Mouse (Mus musculus): ENCODE measurements at regions not wholly inside any gene's neighbourhood (a gene's known extent, or its start where the extent isn't known, plus 50 kb on each side); places are given as distances from the start of the nearest gene placed in this dataset.

DNA sequence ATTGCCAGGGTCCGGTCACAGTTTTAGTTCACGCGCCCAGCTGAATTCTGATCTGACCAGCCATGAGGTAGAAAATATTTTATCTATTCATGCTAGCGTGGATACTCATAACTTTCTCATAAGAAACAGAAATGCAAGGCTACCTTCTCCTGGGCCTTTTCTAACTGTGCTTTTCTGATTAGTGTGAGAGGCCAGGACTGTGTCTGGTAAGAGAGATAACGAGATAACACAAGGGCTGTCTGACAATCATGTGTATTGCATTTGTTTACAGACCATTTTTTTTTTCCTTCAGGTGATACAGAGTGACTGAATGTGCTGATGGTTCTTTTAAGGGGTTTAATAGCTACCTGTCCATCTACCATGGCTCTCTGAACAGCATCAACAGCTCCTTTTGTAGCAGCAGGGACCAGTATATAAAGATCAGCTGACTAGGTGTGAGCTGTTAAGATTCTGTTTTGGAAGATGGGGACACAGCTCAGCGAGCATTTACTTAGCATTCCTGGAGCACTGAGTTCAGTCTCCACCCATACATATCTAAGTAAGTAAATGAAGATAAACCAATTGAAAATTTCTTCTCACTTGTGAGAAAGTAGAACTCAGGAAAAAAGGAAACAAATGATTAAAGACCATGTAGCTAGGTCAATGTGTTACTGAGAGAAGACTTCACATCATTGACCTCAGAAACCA lies 109.0 kb upstream of the Nsun6 start:
- H3K27me3 ChIP-seq (replicated peaks; ENCODE audit: control insufficient read depth, insufficient read depth, low read length), result no peaks in the 10 kb centered on the region
- no peak overlapping the region for H3K9ac ChIP-seq (ENCODE audit: low read depth, low read length)
- H3K36me3 ChIP-seq (ENCODE audit: control insufficient read depth, insufficient read depth, low read length), result no peaks in the 10 kb centered on the region
- 49% methylated on average over 6 of the region's 6 CpGs for WGBS
- no peaks in the 10 kb centered on the region for H3K9me3 ChIP-seq (ENCODE audit: control insufficient read depth, low read length)
- H3K27ac ChIP-seq (ENCODE audit: low read depth, low read length), result peak overlapping the region; percentile 53; the same call in 1 of the 2 replicates
- 0 out of 2 replicates have a peak, but pooled peaks cover 2% of the 10 kb centered on the region for H3K4me1 ChIP-seq (replicated peaks; ENCODE audit: control insufficient read depth, insufficient read depth, low read length)
- H3K4me2 ChIP-seq, result 0 out of 2 replicates have a peak overlapping the region, but pooled peaks have one; percentile 19
- DNase-seq (ENCODE audit: low spot score) (no peak), ATAC-seq (replicated peaks; ENCODE audit: low FRiP score) (peak; percentile 96)
- H3K4me3 ChIP-seq (ENCODE audit: low read depth, low read length), result no peak overlapping the region

- DNase-seq (ENCODE audit: low spot score) (no peak), ATAC-seq (replicated peaks; ENCODE audit: low FRiP score) (no peak)
- Histone ChIP-seq H3K4me1 (replicated peaks; ENCODE audit: control insufficient read depth, insufficient read depth, low read length) (0 out of 2 replicates have a peak, but pooled peaks cover 2% of the 10 kb centered on the region), H3K36me3 (ENCODE audit: control insufficient read depth, insufficient read depth, low read length) (no peaks in the 10 kb centered on the region), H3K4me3 (ENCODE audit: low read depth, low read length) (no peak overlapping the region), H3K4me2 (no peak overlapping the region), H3K9ac (ENCODE audit: low read depth, low read length) (no peak overlapping the region), H3K9me3 (ENCODE audit: control insufficient read depth, low read length) (no peaks in the 10 kb centered on the region), H3K27ac (ENCODE audit: low read depth, low read length) (no peak overlapping the region), H3K27me3 (replicated peaks; ENCODE audit: control insufficient read depth, insufficient read depth, low read length) (no peaks in the 10 kb centered on the region)
- WGBS, result 72% methylated on average over 1 of the region's 1 CpGs
These were observed 107.0 kb upstream of the Nsun6 start for GRCm38 (mm10) chr2:15161831-15162230.

- Histone ChIP-seq H3K36me3 (ENCODE audit: control insufficient read depth, insufficient read depth, low read length) (no peaks in the 10 kb centered on the region), H3K9me3 (ENCODE audit: control insufficient read depth, low read length) (no peaks in the 10 kb centered on the region), H3K4me2 (no peak overlapping the region), H3K27me3 (replicated peaks; ENCODE audit: control insufficient read depth, insufficient read depth, low read length) (no peaks in the 10 kb centered on the region), H3K4me1 (replicated peaks; ENCODE audit: control insufficient read depth, insufficient read depth, low read length) (no peaks in the 10 kb centered on the region), H3K27ac (ENCODE audit: low read depth, low read length) (no peak overlapping the region), H3K4me3 (ENCODE audit: low read depth, low read length) (no peak overlapping the region), H3K9ac (ENCODE audit: low read depth, low read length) (no peak overlapping the region)
- DNase-seq (ENCODE audit: low spot score) (no peak), ATAC-seq (replicated peaks; ENCODE audit: low FRiP score) (no peak)
These were observed 102.8 kb upstream of the Nsun6 start for GRCm38 (mm10) chr2:15157622-15158021.

GRCm38 (mm10) chr2:15150823-15151222 lies 96.0 kb upstream of the Nsun6 start:
- H3K27ac ChIP-seq (ENCODE audit: low read depth, low read length), result no peak overlapping the region
- DNase-seq (ENCODE audit: low spot score), result no peak
- WGBS, result 90% methylated on average over 1 of the region's 1 CpGs
- ATAC-seq (replicated peaks; ENCODE audit: low FRiP score), result no peak
- no peaks in the 10 kb centered on the region for H3K36me3 ChIP-seq (ENCODE audit: control insufficient read depth, insufficient read depth, low read length)
- no peak overlapping the region for H3K4me2 ChIP-seq
- H3K4me1 ChIP-seq (replicated peaks; ENCODE audit: control insufficient read depth, insufficient read depth, low read length), result no peaks in the 10 kb centered on the region
- no peak overlapping the region for H3K4me3 ChIP-seq (ENCODE audit: low read depth, low read length)
- H3K9me3 ChIP-seq (ENCODE audit: control insufficient read depth, low read length), result no peaks in the 10 kb centered on the region
- H3K9ac ChIP-seq (ENCODE audit: low read depth, low read length), result no peak overlapping the region
- no peaks in the 10 kb centered on the region for H3K27me3 ChIP-seq (replicated peaks; ENCODE audit: control insufficient read depth, insufficient read depth, low read length)

DNA sequence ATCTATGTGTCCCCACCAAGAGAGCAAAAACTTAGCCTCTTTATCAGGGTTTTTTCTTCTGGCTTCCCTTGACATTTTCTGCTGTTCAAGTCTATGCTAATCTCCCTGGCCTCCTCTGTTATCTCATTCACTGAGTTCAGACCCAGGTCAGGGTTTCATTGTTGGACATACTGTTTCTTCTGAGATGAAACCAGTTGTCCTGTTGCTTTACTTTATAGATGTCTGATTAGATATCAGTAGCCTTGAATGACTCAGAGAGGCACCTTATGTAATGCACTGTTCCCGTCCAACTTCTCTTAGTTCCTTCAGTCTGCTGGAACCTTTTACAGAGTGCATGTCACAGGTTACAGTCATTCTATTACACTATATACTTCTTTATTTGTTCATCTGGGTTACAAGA lies 93.5 kb upstream of the Nsun6 start:
- Histone ChIP-seq H3K36me3 (ENCODE audit: control insufficient read depth, insufficient read depth, low read length) (no peaks in the 10 kb centered on the region), H3K9me3 (ENCODE audit: control insufficient read depth, low read length) (no peaks in the 10 kb centered on the region), H3K4me2 (no peak overlapping the region), H3K9ac (ENCODE audit: low read depth, low read length) (no peak overlapping the region), H3K27me3 (replicated peaks; ENCODE audit: control insufficient read depth, insufficient read depth, low read length) (no peaks in the 10 kb centered on the region), H3K27ac (ENCODE audit: low read depth, low read length) (no peak overlapping the region), H3K4me3 (ENCODE audit: low read depth, low read length) (no peak overlapping the region), H3K4me1 (replicated peaks; ENCODE audit: control insufficient read depth, insufficient read depth, low read length) (no peaks in the 10 kb centered on the region)
- WGBS, result 70% methylated on average over 1 of the region's 1 CpGs
- no peak for ATAC-seq (replicated peaks; ENCODE audit: low FRiP score)
- DNase-seq (ENCODE audit: low spot score), result no peak

DNA sequence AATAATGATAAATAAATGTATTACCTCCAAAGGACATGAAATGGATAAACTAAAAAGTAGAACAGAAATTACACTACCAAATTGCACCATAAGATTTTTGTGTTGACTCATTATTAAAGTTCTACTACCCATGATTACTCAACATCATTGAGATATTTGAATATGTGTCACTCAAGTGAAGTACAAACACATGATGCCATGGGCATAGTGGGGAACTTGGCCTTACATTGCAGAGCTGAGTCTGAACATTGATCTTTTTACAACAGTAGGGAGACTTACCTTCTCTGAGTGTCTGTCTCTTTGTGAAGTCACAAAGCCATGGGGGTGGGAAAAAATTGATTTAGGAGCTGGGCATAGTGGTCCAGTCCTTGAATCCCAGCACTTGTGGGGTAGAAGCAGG lies 92.1 kb upstream of the Nsun6 start:
- DNase-seq (ENCODE audit: low spot score) (no peak), ATAC-seq (replicated peaks; ENCODE audit: low FRiP score) (no peak)
- Histone ChIP-seq H3K4me2 (no peak overlapping the region), H3K27ac (ENCODE audit: low read depth, low read length) (no peak overlapping the region), H3K4me3 (ENCODE audit: low read depth, low read length) (no peak overlapping the region), H3K9me3 (ENCODE audit: control insufficient read depth, low read length) (no peaks in the 10 kb centered on the region), H3K4me1 (replicated peaks; ENCODE audit: control insufficient read depth, insufficient read depth, low read length) (no peaks in the 10 kb centered on the region), H3K27me3 (replicated peaks; ENCODE audit: control insufficient read depth, insufficient read depth, low read length) (no peaks in the 10 kb centered on the region), H3K36me3 (ENCODE audit: control insufficient read depth, insufficient read depth, low read length) (no peaks in the 10 kb centered on the region), H3K9ac (ENCODE audit: low read depth, low read length) (no peak overlapping the region)

GRCm38 (mm10) chr2:15146414-15146813 lies 91.5 kb upstream of the Nsun6 start:
- Histone ChIP-seq H3K4me3 (ENCODE audit: low read depth, low read length) (no peak overlapping the region), H3K9me3 (ENCODE audit: control insufficient read depth, low read length) (no peaks in the 10 kb centered on the region), H3K4me2 (no peak overlapping the region), H3K36me3 (ENCODE audit: control insufficient read depth, insufficient read depth, low read length) (no peaks in the 10 kb centered on the region), H3K27me3 (replicated peaks; ENCODE audit: control insufficient read depth, insufficient read depth, low read length) (no peaks in the 10 kb centered on the region), H3K9ac (ENCODE audit: low read depth, low read length) (no peak overlapping the region), H3K4me1 (replicated peaks; ENCODE audit: control insufficient read depth, insufficient read depth, low read length) (no peaks in the 10 kb centered on the region), H3K27ac (ENCODE audit: low read depth, low read length) (no peak overlapping the region)
- ATAC-seq (replicated peaks; ENCODE audit: low FRiP score) (no peak), DNase-seq (ENCODE audit: low spot score) (no peak)
- 80% methylated on average over 1 of the region's 1 CpGs for WGBS

- Histone ChIP-seq H3K9ac (ENCODE audit: low read depth, low read length) (no peak overlapping the region), H3K36me3 (ENCODE audit: control insufficient read depth, insufficient read depth, low read length) (no peaks in the 10 kb centered on the region), H3K9me3 (ENCODE audit: control insufficient read depth, low read length) (no peaks in the 10 kb centered on the region), H3K27ac (ENCODE audit: low read depth, low read length) (no peak overlapping the region), H3K4me1 (replicated peaks; ENCODE audit: control insufficient read depth, insufficient read depth, low read length) (no peaks in the 10 kb centered on the region), H3K4me3 (ENCODE audit: low read depth, low read length) (no peak overlapping the region), H3K4me2 (no peak overlapping the region), H3K27me3 (replicated peaks; ENCODE audit: control insufficient read depth, insufficient read depth, low read length) (no peaks in the 10 kb centered on the region)
- no peak for DNase-seq (ENCODE audit: low spot score)
- no peak for ATAC-seq (replicated peaks; ENCODE audit: low FRiP score)
- WGBS, result 92% methylated on average over 2 of the region's 2 CpGs
These were observed 89.9 kb upstream of the Nsun6 start for GRCm38 (mm10) chr2:15144781-15145180.

DNA sequence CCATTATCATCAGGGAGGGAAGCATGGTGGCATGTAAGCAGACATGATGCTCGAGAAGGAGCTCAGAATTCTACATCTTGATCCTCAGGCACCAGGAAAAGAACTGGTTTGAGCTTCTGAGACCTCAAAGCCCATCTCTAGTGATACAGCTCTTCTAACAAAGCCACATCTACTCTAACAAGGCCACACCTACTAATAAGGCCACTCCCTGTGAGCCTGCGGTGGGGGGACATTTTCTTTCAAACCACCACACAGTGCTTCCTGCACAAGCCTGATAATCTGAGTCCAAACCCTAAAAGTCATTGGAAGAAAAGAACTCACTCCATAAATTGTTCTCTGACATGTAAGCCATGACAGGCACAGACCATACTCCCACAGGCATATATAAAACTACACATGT lies 85.0 kb upstream of the Nsun6 start:
- no peak for DNase-seq (ENCODE audit: low spot score)
- H3K9me3 ChIP-seq (ENCODE audit: control insufficient read depth, low read length), result no peaks in the 10 kb centered on the region
- H3K4me1 ChIP-seq (replicated peaks; ENCODE audit: control insufficient read depth, insufficient read depth, low read length), result no peaks in the 10 kb centered on the region
- H3K27ac ChIP-seq (ENCODE audit: low read depth, low read length), result no peak overlapping the region
- WGBS, result 75% methylated on average over 2 of the region's 2 CpGs
- no peaks in the 10 kb centered on the region for H3K27me3 ChIP-seq (replicated peaks; ENCODE audit: control insufficient read depth, insufficient read depth, low read length)
- no peak overlapping the region for H3K4me3 ChIP-seq (ENCODE audit: low read depth, low read length)
- no peak overlapping the region for H3K4me2 ChIP-seq
- H3K36me3 ChIP-seq (ENCODE audit: control insufficient read depth, insufficient read depth, low read length), result no peaks in the 10 kb centered on the region
- H3K9ac ChIP-seq (ENCODE audit: low read depth, low read length), result no peak overlapping the region
- ATAC-seq (replicated peaks; ENCODE audit: low FRiP score), result peak; percentile 42; the same call in 1 of the 2 replicates

All from liver, embryonic 11.5 days (tissue).